Mouse (Mus musculus): Measurements from ENCODE around the gene Cdk5r2.
A peak's percentile ranks its signal among the peaks of the same experiment; 100 is the strongest.

Cdk5r2 gene

GRCm38 (mm10) chr1:74851001-74851775 lies 3.5 kb upstream of the Cdk5r2 start:
- no peak for DNase-seq (ENCODE audit: low spot score)

GRCm38 (mm10) chr1:74855156-74855555 lies 422 bp downstream of the Cdk5r2 start:
- no peak for DNase-seq (ENCODE audit: low spot score)

GRCm38 (mm10) chr1:74855651-74856438 lies 1.1 kb downstream of the Cdk5r2 start:
- DNase-seq (ENCODE audit: low spot score), result no peak

- no peak for DNase-seq (ENCODE audit: low spot score)
Measured at GRCm38 (mm10) chr1:74856439-74856720, 1.6 kb downstream of the Cdk5r2 start.

GRCm38 (mm10) chr1:74856791-74857190 lies 2.1 kb downstream of the Cdk5r2 start:
- DNase-seq (ENCODE audit: low spot score), result no peak

GRCm38 (mm10) chr1:74857201-74857600 lies 2.5 kb downstream of the Cdk5r2 start:
- DNase-seq (ENCODE audit: low spot score), result no peak

GRCm38 (mm10) chr1:74857677-74858076 lies 2.9 kb downstream of the Cdk5r2 start:
- no peak for DNase-seq (ENCODE audit: low spot score)

- DNase-seq (ENCODE audit: low spot score), result no peak
Measured at GRCm38 (mm10) chr1:74858171-74858719, 3.5 kb downstream of the Cdk5r2 start.

GRCm38 (mm10) chr1:74858805-74859204 lies 4.1 kb downstream of the Cdk5r2 start:
- DNase-seq (ENCODE audit: low spot score), result no peak

GRCm38 (mm10) chr1:74859223-74859984 lies 4.7 kb downstream of the Cdk5r2 start:
- no peak for DNase-seq (ENCODE audit: low spot score)

GRCm38 (mm10) chr1:74861783-74862182 lies 7.0 kb downstream of the Cdk5r2 start:
- DNase-seq (ENCODE audit: low spot score), result no peak

- DNase-seq (ENCODE audit: low spot score), result no peak
Measured at GRCm38 (mm10) chr1:74872218-74872617, 17.5 kb downstream of the Cdk5r2 start.

GRCm38 (mm10) chr1:74877199-74877598 lies 22.5 kb downstream of the Cdk5r2 start:
- DNase-seq (ENCODE audit: low spot score), result no peak

GRCm38 (mm10) chr1:74880785-74881360 lies 26.1 kb downstream of the Cdk5r2 start:
- peak; percentile 9 for DNase-seq (ENCODE audit: low spot score)

GRCm38 (mm10) chr1:74882055-74882734 lies 27.5 kb downstream of the Cdk5r2 start:
- DNase-seq (ENCODE audit: low spot score), result no peak

GRCm38 (mm10) chr1:74882828-74883227 lies 28.1 kb downstream of the Cdk5r2 start:
- no peak for DNase-seq (ENCODE audit: low spot score)

- DNase-seq (ENCODE audit: low spot score), result no peak
Measured at GRCm38 (mm10) chr1:74883441-74883840, 28.7 kb downstream of the Cdk5r2 start.

- DNase-seq (ENCODE audit: low spot score), result no peak
Measured at GRCm38 (mm10) chr1:74884196-74885141, 29.7 kb downstream of the Cdk5r2 start.

- no peak for DNase-seq (ENCODE audit: low spot score)
Measured at GRCm38 (mm10) chr1:74885369-74886042, 30.8 kb downstream of the Cdk5r2 start, which contains the start of gene Fev. Fev (minus strand) TSS chr1:74885419.

- DNase-seq (ENCODE audit: low spot score), result no peak
Measured at GRCm38 (mm10) chr1:74891513-74891912, 36.8 kb downstream of the Cdk5r2 start.
